Mouse (Mus musculus): ENCODE measurements around the gene Zfp575.

GRCm38 (mm10) chr7:24538154-24538553 lies 49.3 kb downstream of the Zfp575 start:
- no peak for TF ChIP-seq CTCF (IDR thresholded peaks at IDR 0.05; ENCODE audit: insufficient read depth, low read depth, low read length)
- TF ChIP-seq POLR2A (IDR thresholded peaks at IDR 0.05; ENCODE audit: insufficient read depth, low read depth, low read length), result no peak

All from olfactory bulb, adult 2 months (tissue).